Mouse (Mus musculus) forebrain, embryonic 11.5 days (tissue): ENCODE results near the gene Lgmn. TPM values are rescaled to one million over a fixed set of nuclear protein-coding genes. Genes with fewer than 3 reads are reported as not detected.
A peak's percentile ranks its signal among the peaks of the same experiment; 100 is the strongest.

Source experiments
- ATAC-seq: fragments of 200-750 bp; cut with Nextera tagmentation; replicated peaks from 2 replicates; pipeline ENCODE4 v1.8.0; 2017; ENCODE audit warnings: moderate TSS enrichment; ENCODE audit not compliant: low FRiP score
- DNase-seq: peaks from one replicate; pipeline ENCODE4 v3.0.0-alpha.2; 2017; ENCODE audit warnings: low spot score
- H3K27ac ChIP-seq: fragments of 300-500 bp; sonication (generic); 2 replicates; pipeline ENCODE4 v1.5.1; 2014; ENCODE audit warnings: low read depth, low read length
- H3K27me3 ChIP-seq: fragments of 300-500 bp; sonication (generic); 2 replicates; pipeline ENCODE4 v1.6.1; 2014; ENCODE audit warnings: mild to moderate bottlenecking, low read length, mixed read lengths; ENCODE audit not compliant: control insufficient read depth, insufficient read depth
- H3K36me3 ChIP-seq: fragments of 300-500 bp; sonication (generic); 2 replicates; pipeline ENCODE4 v1.6.1; 2014; ENCODE audit warnings: mild to moderate bottlenecking, low read length, moderate library complexity, mixed read lengths; ENCODE audit not compliant: control insufficient read depth, insufficient read depth
- H3K4me1 ChIP-seq: fragments of 300-500 bp; sonication (generic); replicated peaks from 2 replicates; pipeline ENCODE4 v1.6.1; 2014; ENCODE audit warnings: low read length, mixed read lengths; ENCODE audit not compliant: control insufficient read depth, insufficient read depth
- H3K4me2 ChIP-seq: fragments of 300-500 bp; sonication (generic); 2 replicates; pipeline ENCODE4 v1.6.1; 2014; ENCODE audit warnings: low read depth, mild to moderate bottlenecking, low read length, moderate library complexity, mixed read lengths; ENCODE audit not compliant: severe bottlenecking
- H3K4me3 ChIP-seq: fragments of 300-500 bp; sonication (generic); 2 replicates; pipeline ENCODE4 v1.5.1; 2014; ENCODE audit warnings: low read depth, low read length
- H3K9ac ChIP-seq: fragments of 300-500 bp; sonication (generic); 2 replicates; pipeline ENCODE4 v1.6.1; 2014; ENCODE audit warnings: low read length
- H3K9me3 ChIP-seq: fragments of 300-500 bp; sonication (generic); 2 replicates; pipeline ENCODE4 v1.6.1; 2016; ENCODE audit warnings: low read length, mixed read lengths; ENCODE audit not compliant: control insufficient read depth
- WGBS: fragments of 180-500 bp; shearing (Covaris S2); extraction: QIAGEN DNeasy Blood & Tissue Kit; methylation state at CpG from one replicate; pipeline ENCODE4 v1.1.7; 2014; 5-methylcytosine and 5-hydroxymethylcytosine counted together
- polyA plus RNA-seq: library from polyadenylated mRNA; unstranded; fragments of >200 nt; fragmentation: Nextera tagmentation; extraction: Ambion mirVana; gene quantifications from 2 replicates; pipeline ENCODE4 v1.2.1, GENCODE M21; 2014

Gene Lgmn
- polyA plus RNA-seq: 49.0 and 49.4 TPM in 2 replicates

DNA sequence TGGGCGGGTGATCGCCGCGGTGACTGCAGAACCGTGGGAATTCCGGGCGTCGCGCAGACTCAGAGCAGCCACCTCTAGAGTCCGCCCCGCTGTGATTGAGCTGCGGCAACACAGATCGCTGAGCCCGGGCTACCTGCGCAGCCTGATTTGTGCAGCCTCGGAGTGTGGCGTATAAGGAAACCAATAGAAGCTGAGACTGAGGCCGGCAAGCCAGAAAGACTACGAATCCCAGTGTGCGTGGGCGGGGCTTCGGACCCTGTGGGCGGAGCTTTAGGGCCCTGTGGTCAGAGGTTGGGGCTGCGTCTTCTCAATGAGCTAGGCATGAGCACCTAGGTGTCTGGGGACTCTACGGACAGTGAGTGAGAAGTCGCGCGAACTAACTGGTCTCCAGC, at the start of gene Lgmn:
Gene Lgmn (minus strand): TSS at position 182 of the 392 bp plus-strand sequence.
- Histone ChIP-seq H3K27me3 (no peaks in the 10 kb centered on the region), H3K36me3 (no peaks in the 10 kb centered on the region), H3K4me1 (peaks cover 2% of the 10 kb centered on the region; the same call in 1 of the 2 replicates), H3K4me2 (peak within 1 kb of the TSS; percentile 74), H3K9ac (peak within 1 kb of the TSS; percentile 69), H3K27ac (no peak within 1 kb of the TSS), H3K4me3 (peak within 1 kb of the TSS; percentile 59), H3K9me3 (no peaks in the 10 kb centered on the region)
- ATAC-seq (peak; percentile 100), DNase-seq (peak; percentile 97)
- under 1% methylated on average over 28 of the region's 28 CpGs for WGBS

DNA sequence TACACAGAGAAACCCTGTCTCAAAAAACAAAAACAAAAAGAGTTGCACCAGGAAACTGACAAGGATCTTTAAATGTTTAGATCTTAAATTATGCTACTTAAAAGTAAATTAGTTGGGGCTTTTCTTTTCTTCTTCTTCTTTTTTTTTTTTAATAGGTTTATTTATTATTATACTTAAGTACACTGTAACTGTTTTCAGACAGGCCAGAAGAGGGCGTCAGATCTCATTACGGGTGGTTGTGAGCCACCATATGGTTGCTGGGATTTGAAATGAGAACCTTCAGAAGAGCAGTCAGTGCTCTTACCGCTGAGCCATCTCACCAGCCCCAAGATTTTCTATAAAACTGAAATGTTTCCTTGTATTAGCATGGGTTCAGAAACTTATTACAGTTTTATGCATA, 45.3 kb upstream of the Lgmn start:
- Histone ChIP-seq H3K4me3 (no peak overlapping the region), H3K27ac (no peak overlapping the region), H3K9ac (no peak overlapping the region), H3K4me1 (no peaks in the 10 kb centered on the region), H3K27me3 (no peaks in the 10 kb centered on the region), H3K9me3 (no peaks in the 10 kb centered on the region), H3K36me3 (no peaks in the 10 kb centered on the region; the same call in 1 of the 2 replicates), H3K4me2 (no peak overlapping the region)
- ATAC-seq (no peak), DNase-seq (no peak)
- 64% methylated on average over 3 of the region's 3 CpGs for WGBS

DNA sequence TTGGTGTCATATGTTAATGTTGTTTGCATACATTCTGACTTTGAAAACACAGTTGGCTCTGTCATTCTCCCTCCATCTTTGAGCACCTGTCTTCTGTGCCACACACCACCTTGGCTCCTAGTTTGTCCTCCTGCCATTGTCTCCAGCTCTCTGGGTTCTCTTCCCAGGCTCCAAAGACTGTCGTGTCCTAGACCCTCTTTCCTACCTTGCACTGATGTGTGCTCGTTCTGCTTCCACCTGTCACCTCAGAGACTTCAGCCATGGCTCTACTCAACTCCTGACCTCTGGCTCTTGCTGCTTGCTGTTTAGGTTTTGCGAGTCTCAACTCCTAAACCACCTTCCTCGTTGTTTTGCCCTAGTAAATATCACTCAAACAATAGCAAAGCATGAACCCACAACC, 40.9 kb upstream of the Lgmn start:
- Histone ChIP-seq H3K4me2 (no peak overlapping the region), H3K4me3 (no peak overlapping the region), H3K4me1 (no peaks in the 10 kb centered on the region), H3K36me3 (no peaks in the 10 kb centered on the region; the same call in 1 of the 2 replicates), H3K9ac (no peak overlapping the region), H3K27ac (no peak overlapping the region), H3K9me3 (no peaks in the 10 kb centered on the region), H3K27me3 (no peaks in the 10 kb centered on the region)
- 89% methylated on average over 4 of the region's 4 CpGs for WGBS
- ATAC-seq: no peak
- no peak for DNase-seq

DNA sequence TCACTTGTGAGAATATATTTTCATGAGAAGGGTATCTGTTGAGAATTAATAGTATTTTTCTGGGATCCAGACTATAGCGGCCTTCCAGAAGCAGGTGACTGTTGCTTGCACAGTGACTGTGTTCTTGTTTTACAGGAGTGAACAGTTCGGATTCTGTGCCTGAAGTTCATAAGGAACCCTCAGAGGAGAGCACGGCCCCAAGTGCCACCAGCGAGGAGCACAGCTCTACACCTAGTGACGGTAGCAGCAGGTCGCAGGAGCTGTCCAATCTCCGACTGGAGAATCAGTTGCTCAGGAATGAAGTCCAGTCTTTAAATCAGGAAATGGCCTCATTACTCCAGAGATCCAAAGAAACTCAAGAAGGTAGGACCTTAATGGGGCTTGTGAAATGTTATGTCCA, 34.8 kb upstream of the Lgmn start:
- H3K4me3 ChIP-seq: no peak overlapping the region
- H3K9me3 ChIP-seq: no peaks in the 10 kb centered on the region
- no peaks in the 10 kb centered on the region for H3K27me3 ChIP-seq
- ATAC-seq (no peak), DNase-seq (no peak)
- H3K27ac ChIP-seq: no peak overlapping the region
- no peak overlapping the region for H3K9ac ChIP-seq
- 92% methylated on average over 7 of the region's 7 CpGs for WGBS
- no peaks in the 10 kb centered on the region; the same call in 1 of the 2 replicates for H3K36me3 ChIP-seq
- no peaks in the 10 kb centered on the region for H3K4me1 ChIP-seq
- H3K4me2 ChIP-seq: no peak overlapping the region

DNA sequence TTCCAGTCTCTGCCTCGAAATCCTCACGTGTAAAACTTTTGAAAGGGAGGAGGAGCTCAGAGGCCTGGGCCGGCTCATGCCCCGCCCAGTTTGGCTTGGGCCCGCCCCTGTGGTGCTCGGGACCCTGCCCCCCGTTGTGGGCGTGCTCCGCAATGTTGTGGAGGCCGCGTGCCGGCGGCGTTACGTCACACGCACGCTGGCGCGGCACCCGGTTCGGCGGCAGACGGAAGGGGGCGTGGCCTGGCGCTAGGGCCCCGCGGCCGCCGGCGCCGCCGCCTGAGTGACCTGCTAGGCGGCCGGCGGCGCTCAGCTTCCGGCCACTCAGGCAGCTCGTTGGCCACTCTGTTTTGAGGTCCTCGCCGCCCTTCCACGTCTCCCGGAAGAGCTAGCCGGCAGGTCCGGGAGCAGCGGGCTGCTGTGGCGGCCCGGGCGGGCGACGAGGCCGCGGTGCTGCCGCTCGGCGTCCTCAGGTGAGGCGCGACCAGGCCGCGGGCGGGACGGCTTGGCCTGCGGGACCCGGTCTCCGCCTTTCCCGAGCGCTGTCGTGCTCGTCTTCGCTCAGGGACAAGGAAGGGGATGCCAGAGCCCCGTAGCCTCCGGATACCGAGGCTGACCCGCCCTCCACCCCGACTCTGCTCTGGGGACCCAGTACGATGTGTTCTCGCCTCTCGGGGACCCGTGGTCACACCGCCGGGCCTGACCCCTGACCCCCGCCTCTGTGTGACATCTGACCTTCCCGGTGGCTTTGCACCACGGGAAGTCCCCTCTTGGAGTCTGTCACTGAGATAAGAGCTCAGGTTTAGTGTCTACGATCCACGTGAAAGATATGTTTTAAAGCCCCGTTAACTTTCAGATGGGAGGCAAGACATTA, 29.5 kb upstream of the Lgmn start, which contains the start of gene Golga5:
Gene Golga5 (plus strand): TSS at position 242 of the 871 bp plus-strand sequence.
- under 1% methylated on average over 81 of the region's 86 CpGs for WGBS
- Histone ChIP-seq H3K4me2 (peak within 1 kb of the TSS; percentile 85), H3K9ac (peak within 1 kb of the TSS; percentile 75), H3K27ac (peak within 1 kb of the TSS; percentile 41; the same call in 1 of the 2 replicates), H3K4me1 (no peaks in the 10 kb centered on the region), H3K36me3 (no peaks in the 10 kb centered on the region; the same call in 1 of the 2 replicates), H3K9me3 (no peaks in the 10 kb centered on the region), H3K4me3 (peak within 1 kb of the TSS; percentile 86), H3K27me3 (no peaks in the 10 kb centered on the region)
- peak; percentile 99 for DNase-seq
- ATAC-seq: peak; percentile 99

DNA sequence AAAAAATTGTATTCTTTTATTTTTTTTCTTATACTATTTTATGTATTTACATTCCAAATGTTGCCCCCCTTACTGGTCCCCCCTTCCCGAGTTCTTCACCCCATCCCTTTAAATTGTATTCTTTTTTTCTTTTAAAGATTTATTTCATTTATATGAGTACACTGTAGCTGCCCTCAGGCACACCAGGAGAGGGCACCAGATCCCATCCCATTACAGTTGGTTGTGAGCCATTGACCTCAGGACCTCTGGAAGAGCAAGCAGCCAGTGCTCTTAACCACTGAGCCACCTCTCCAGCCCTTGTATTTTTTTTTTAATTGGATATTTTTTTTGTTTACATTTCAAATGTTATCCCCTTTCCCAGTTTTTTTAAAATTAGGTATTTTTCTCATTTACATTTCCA, 28.5 kb upstream of the Lgmn start:
- no peak overlapping the region for H3K27ac ChIP-seq
- no peak for DNase-seq
- no peaks in the 10 kb centered on the region for H3K9me3 ChIP-seq
- no peaks in the 10 kb centered on the region for H3K27me3 ChIP-seq
- no peak overlapping the region for H3K9ac ChIP-seq
- H3K4me2 ChIP-seq: no peak overlapping the region
- ATAC-seq: no peak
- H3K4me1 ChIP-seq: no peaks in the 10 kb centered on the region
- no peaks in the 10 kb centered on the region for H3K36me3 ChIP-seq
- 87% methylated on average over 1 of the region's 1 CpGs for WGBS
- H3K4me3 ChIP-seq: no peak overlapping the region

DNA sequence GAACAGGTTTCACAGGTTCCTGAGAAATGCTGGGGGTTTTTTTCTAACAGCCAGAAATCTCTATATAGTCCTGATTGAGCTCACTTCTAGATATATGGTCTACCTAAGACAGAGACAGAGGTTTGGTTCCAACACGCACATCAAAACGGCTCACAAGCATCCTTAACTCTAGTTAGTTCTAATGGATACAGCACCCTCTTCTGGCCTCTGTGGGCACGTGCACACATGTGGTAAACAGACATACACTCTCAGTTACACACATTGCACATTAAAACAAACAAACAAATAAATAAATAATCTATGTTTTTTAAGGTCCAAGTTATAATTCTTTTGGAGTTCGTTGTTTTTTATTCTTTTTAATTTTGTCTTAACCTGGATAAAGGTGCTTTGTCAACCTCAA, 25.0 kb upstream of the Lgmn start:
- no peak overlapping the region for H3K4me2 ChIP-seq
- no peaks in the 10 kb centered on the region for H3K9me3 ChIP-seq
- H3K4me1 ChIP-seq: no peaks in the 10 kb centered on the region
- H3K27me3 ChIP-seq: no peaks in the 10 kb centered on the region
- H3K36me3 ChIP-seq: no peaks in the 10 kb centered on the region
- ATAC-seq (no peak), DNase-seq (no peak)
- H3K27ac ChIP-seq: no peak overlapping the region
- H3K9ac ChIP-seq: no peak overlapping the region
- WGBS: 57% methylated on average over 4 of the region's 4 CpGs
- H3K4me3 ChIP-seq: no peak overlapping the region

DNA sequence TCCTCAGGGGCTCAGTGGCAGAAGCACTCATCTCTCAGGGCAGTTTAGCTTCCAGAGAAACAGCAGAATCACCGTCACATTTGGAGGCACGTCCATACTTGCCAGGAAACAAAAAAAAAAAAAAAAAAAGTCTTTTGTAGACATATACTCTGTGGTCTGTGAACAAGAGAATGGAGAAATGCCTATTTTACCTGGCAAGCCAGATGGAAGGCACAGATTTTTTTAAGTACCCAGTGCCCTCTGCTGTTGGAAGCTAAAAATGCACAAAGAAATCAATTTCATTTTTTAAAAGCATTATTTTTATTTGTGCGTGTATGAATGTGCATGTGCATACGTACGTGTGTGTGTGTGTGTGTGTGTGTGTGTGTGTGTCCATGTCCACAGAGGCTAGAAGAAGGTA, 21.6 kb upstream of the Lgmn start:
- 71% methylated on average over 5 of the region's 5 CpGs for WGBS
- ATAC-seq (no peak), DNase-seq (no peak)
- Histone ChIP-seq H3K9me3 (no peaks in the 10 kb centered on the region), H3K4me2 (no peak overlapping the region), H3K4me1 (no peaks in the 10 kb centered on the region), H3K9ac (no peak overlapping the region), H3K36me3 (no peaks in the 10 kb centered on the region), H3K27ac (no peak overlapping the region), H3K27me3 (no peaks in the 10 kb centered on the region), H3K4me3 (no peak overlapping the region)

DNA sequence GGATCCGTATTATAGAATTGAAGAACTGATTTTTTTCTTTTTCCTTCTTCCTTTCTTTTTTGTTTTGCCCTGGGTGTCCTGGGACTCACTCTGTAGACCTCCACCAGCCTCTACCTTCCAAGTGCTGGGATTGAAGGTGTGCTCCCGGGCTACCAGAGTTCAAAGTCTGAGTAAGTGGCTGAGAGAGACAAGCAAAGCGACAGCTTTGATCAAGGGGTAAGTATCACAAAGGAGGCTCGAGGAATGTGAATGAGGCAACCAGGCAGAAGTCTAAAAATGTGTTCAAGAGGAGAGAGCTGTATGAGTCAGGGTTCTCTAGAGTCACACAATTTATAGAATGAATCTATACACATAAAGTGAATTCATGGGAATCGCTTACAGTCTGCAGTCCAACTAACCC, 20.4 kb upstream of the Lgmn start:
- Histone ChIP-seq H3K27ac (no peak overlapping the region), H3K9ac (no peak overlapping the region), H3K4me1 (no peaks in the 10 kb centered on the region), H3K4me2 (no peak overlapping the region), H3K9me3 (no peaks in the 10 kb centered on the region), H3K27me3 (no peaks in the 10 kb centered on the region), H3K4me3 (no peak overlapping the region), H3K36me3 (no peaks in the 10 kb centered on the region)
- DNase-seq (no peak), ATAC-seq (no peak)
- WGBS: 80% methylated on average over 5 of the region's 5 CpGs
